18 mouse cellular contexts compared by ENCODE assay signal in genomic region chr10:126840266-126840665, GRCm38 (mm10).
DNase-seq lines count a peak whose midpoint lies in the region; ATAC-seq and TF ChIP-seq lines count a peak whose summit lies in the region.
"Had no signal": no experiment of that assay in that cellular context is flagged by ENCODE, and none has a peak within 500 bp of the region (broad histone marks: within the 10 kb centered on the region; RNA-seq: fewer than 3 reads in every experiment).

No protein-coding gene starts in this region.

- peak; percentile 25; the same call in 1 of the 2 replicates for TF ChIP-seq CTCF in kidney, postnatal 0 days (IDR thresholded peaks at IDR 0.05; ENCODE audit: low read depth)
- 0 out of 2 replicates have a peak, but pooled peaks have one; percentile 14 for TF ChIP-seq CTCF in G1E (IDR thresholded peaks at IDR 0.05; ENCODE audit: low read depth, low read length)
- peak; percentile 44 for TF ChIP-seq CTCF in liver, postnatal 0 days (IDR thresholded peaks at IDR 0.05; ENCODE audit: low read depth)

- H3K9ac ChIP-seq in kidney, postnatal 0 days (ENCODE audit: low read depth, low read length) = no peak overlapping the region
- H3K9ac ChIP-seq in liver, postnatal 0 days (replicated peaks) = no peak overlapping the region
- H3K9ac ChIP-seq: forebrain, embryonic 13.5 days; heart, embryonic 13.5 days; hindbrain, embryonic 15.5 days; midbrain, embryonic 15.5 days had no signal

- no peak for ATAC-seq in kidney, postnatal 0 days (replicated peaks; ENCODE audit: low FRiP score, low read depth)
- ATAC-seq in G1E (ENCODE audit: extremely low read depth, insufficient number of reproducible peaks, low FRiP score, poor library complexity, severe bottlenecking) = no peak
- ATAC-seq in liver, postnatal 0 days = no peak
- no peak for ATAC-seq in erythroid progenitor cell, adult 5-6 weeks (replicated peaks; ENCODE audit: low FRiP score, poor library complexity, severe bottlenecking)
- ATAC-seq: forebrain, embryonic 13.5 days; midbrain, embryonic 15.5 days had no signal

- H3K4me2 ChIP-seq in kidney, postnatal 0 days (ENCODE audit: low read length) = no peak overlapping the region
- H3K4me2 ChIP-seq in liver, postnatal 0 days (ENCODE audit: low read depth, low read length) = no peak overlapping the region
- H3K4me2 ChIP-seq: forebrain, embryonic 13.5 days; heart, embryonic 13.5 days; hindbrain, embryonic 15.5 days; midbrain, embryonic 15.5 days had no signal

- no peaks in the 10 kb centered on the region for H3K36me3 ChIP-seq in kidney, postnatal 0 days (ENCODE audit: insufficient read depth, low read length)
- no peaks in the 10 kb centered on the region for H3K36me3 ChIP-seq in G1E (replicated peaks)
- no peaks in the 10 kb centered on the region for H3K36me3 ChIP-seq in liver, postnatal 0 days (replicated peaks; ENCODE audit: insufficient read depth, low read length)
- H3K36me3 ChIP-seq: heart, embryonic 13.5 days; hindbrain, embryonic 15.5 days; midbrain, embryonic 15.5 days had no signal

- H3K4me1 ChIP-seq in kidney, postnatal 0 days (replicated peaks; ENCODE audit: insufficient read depth, low read length) = no peaks in the 10 kb centered on the region
- no peaks in the 10 kb centered on the region for H3K4me1 ChIP-seq in G1E (ENCODE audit: insufficient read depth, low read depth, low read length)
- no peaks in the 10 kb centered on the region for H3K4me1 ChIP-seq in liver, postnatal 0 days (ENCODE audit: insufficient read depth)

- no peak overlapping the region for H3K4me3 ChIP-seq in kidney, postnatal 0 days (replicated peaks; ENCODE audit: low read depth, low read length)
- H3K4me3 ChIP-seq in G1E (ENCODE audit: low read depth, low read length) = no peak overlapping the region
- H3K4me3 ChIP-seq in liver, postnatal 0 days (ENCODE audit: low read depth, low read length) = no peak overlapping the region
- H3K4me3 ChIP-seq: forebrain, embryonic 13.5 days; heart, embryonic 13.5 days; hindbrain, embryonic 15.5 days; left cerebral cortex, adult 2 months; midbrain, embryonic 15.5 days had no signal

- DNase-seq in kidney, postnatal 0 days (ENCODE audit: low spot score) = no peak
- DNase-seq in kidney, adult 18-20 months = no peak
- DNase-seq in 416B (ENCODE audit: low read depth) = peak; percentile 27
- no peak for DNase-seq in G1E (ENCODE audit: low spot score)
- DNase-seq in liver, postnatal 0 days = no peak
- no peak for DNase-seq in cerebellum, adult 18-20 months
- DNase-seq in embryo, embryonic 11 days = no peak
- DNase-seq: cerebellum, postnatal 10 days; heart, postnatal 36 days; right cerebral cortex, postnatal 14 days; thymus, postnatal 25 days had no signal

- H3K9me3 ChIP-seq in kidney, postnatal 0 days (replicated peaks; ENCODE audit: low read length) = no peaks in the 10 kb centered on the region
- peaks cover 3% of the 10 kb centered on the region; the same call in 1 of the 2 replicates for H3K9me3 ChIP-seq in G1E (replicated peaks)
- no peaks in the 10 kb centered on the region for H3K9me3 ChIP-seq in liver, postnatal 0 days (ENCODE audit: low read length)
- H3K9me3 ChIP-seq: forebrain, embryonic 13.5 days; heart, embryonic 13.5 days; hindbrain, embryonic 15.5 days; midbrain, embryonic 15.5 days had no signal

- no peak overlapping the region for H3K27ac ChIP-seq in kidney, postnatal 0 days
- no peak overlapping the region for H3K27ac ChIP-seq in liver, postnatal 0 days (ENCODE audit: low read depth)
- H3K27ac ChIP-seq: forebrain, embryonic 13.5 days; heart, embryonic 13.5 days; hindbrain, embryonic 15.5 days; left cerebral cortex, adult 2 months; macrophage; midbrain, embryonic 15.5 days had no signal

- H3K27me3 ChIP-seq in kidney, postnatal 0 days (ENCODE audit: insufficient read depth, low read length) = no peaks in the 10 kb centered on the region
- no peaks in the 10 kb centered on the region for H3K27me3 ChIP-seq in G1E (ENCODE audit: insufficient read depth, low read length)
- no peaks in the 10 kb centered on the region for H3K27me3 ChIP-seq in liver, postnatal 0 days (ENCODE audit: insufficient read depth, low read length)
- H3K27me3 ChIP-seq: forebrain, embryonic 13.5 days; heart, embryonic 13.5 days; hindbrain, embryonic 15.5 days; midbrain, embryonic 15.5 days had no signal

- no peak for TF ChIP-seq EP300 in liver, postnatal 0 days (IDR thresholded peaks at IDR 0.05; ENCODE audit: low read depth)
